Mouse (Mus musculus) heart, postnatal 0 days (tissue): ENCODE measurements around the gene Olfr1123. TPM values are rescaled to one million over a fixed set of nuclear protein-coding genes. Genes with fewer than 3 reads are reported as not detected.
"Not testable (repeated sequence)": the region's sequence is repeated elsewhere in the genome, so short reads cannot be mapped to it uniquely, and the experiment has no call there.

Experiments used
- ATAC-seq: fragments of 200-750 bp; cut with Nextera tagmentation; 2 replicates; pipeline ENCODE4 v1.8.0; 2017; ENCODE audit warnings: low read depth, moderate number of reproducible peaks, moderate library complexity; ENCODE audit not compliant: insufficient read depth
- DNase-seq: peaks from one replicate; pipeline ENCODE4 v3.0.0-alpha.2; 2016; ENCODE audit warnings: low spot score
- H3K27ac ChIP-seq: fragments of 300-500 bp; sonication (generic); 2 replicates; pipeline ENCODE4 v1.5.1; 2014; ENCODE audit warnings: low read depth, mild to moderate bottlenecking
- H3K27me3 ChIP-seq: fragments of 300-500 bp; sonication (generic); 2 replicates; pipeline ENCODE4 v1.6.1; 2014; ENCODE audit warnings: low read length, mixed read lengths; ENCODE audit not compliant: control insufficient read depth, insufficient read depth
- H3K36me3 ChIP-seq: fragments of 300-500 bp; sonication (generic); replicated peaks from 2 replicates; pipeline ENCODE4 v1.6.1; 2014; ENCODE audit warnings: low read length, mixed read lengths; ENCODE audit not compliant: control insufficient read depth, insufficient read depth
- H3K4me1 ChIP-seq: fragments of 300-500 bp; sonication (generic); 2 replicates; pipeline ENCODE4 v1.6.1; 2014; ENCODE audit warnings: antibody characterized with exemption; ENCODE audit not compliant: control insufficient read depth, insufficient read depth
- H3K4me2 ChIP-seq: fragments of 300-500 bp; sonication (generic); 2 replicates; pipeline ENCODE4 v1.6.1; 2014; ENCODE audit warnings: low read depth, mild to moderate bottlenecking, low read length, moderate library complexity
- H3K4me3 ChIP-seq: fragments of 300-500 bp; sonication (generic); 2 replicates; pipeline ENCODE4 v1.5.1; 2014; ENCODE audit warnings: low read depth, low read length
- H3K9ac ChIP-seq: fragments of 300-500 bp; sonication (generic); replicated peaks from 2 replicates; pipeline ENCODE4 v1.6.1; 2014; ENCODE audit warnings: low read depth, low read length, mixed read lengths
- H3K9me3 ChIP-seq: fragments of 300-500 bp; sonication (generic); replicated peaks from 2 replicates; pipeline ENCODE4 v1.6.1; 2016; ENCODE audit warnings: low read length; ENCODE audit not compliant: control insufficient read depth
- CTCF ChIP-seq: IDR thresholded peaks from 2 replicates; pipeline ENCODE4 v1.5.1; 2016; ENCODE audit warnings: antibody characterized with exemption, control low read depth, low read depth
- EP300 ChIP-seq: IDR thresholded peaks from 2 replicates; pipeline ENCODE4 v1.6.1; 2016; ENCODE audit warnings: antibody characterized with exemption, low read depth
- WGBS: fragments of 180-500 bp; shearing (Covaris S2); extraction: QIAGEN DNeasy Blood & Tissue Kit; methylation state at CpG from one replicate; pipeline ENCODE4 v1.1.7; 2014; 5-methylcytosine and 5-hydroxymethylcytosine counted together
- polyA plus RNA-seq: library from polyadenylated mRNA; unstranded; fragments of >200 nt; fragmentation: Nextera tagmentation; extraction: Ambion mirVana; gene quantifications from 2 replicates; pipeline ENCODE4 v1.2.1, GENCODE M21; 2015
- total RNA-seq: library from RNA; depleted of rRNA; stranded (reverse); fragments of >200 nt; gene quantifications from 2 replicates; pipeline ENCODE4 v1.2.3, GENCODE M21; 2014; ENCODE audit warnings: low replicate concordance; rRNA removed

Gene Olfr1123
- not detected in 2 replicates for total RNA-seq
- polyA plus RNA-seq: not detected in 2 replicates

DNA sequence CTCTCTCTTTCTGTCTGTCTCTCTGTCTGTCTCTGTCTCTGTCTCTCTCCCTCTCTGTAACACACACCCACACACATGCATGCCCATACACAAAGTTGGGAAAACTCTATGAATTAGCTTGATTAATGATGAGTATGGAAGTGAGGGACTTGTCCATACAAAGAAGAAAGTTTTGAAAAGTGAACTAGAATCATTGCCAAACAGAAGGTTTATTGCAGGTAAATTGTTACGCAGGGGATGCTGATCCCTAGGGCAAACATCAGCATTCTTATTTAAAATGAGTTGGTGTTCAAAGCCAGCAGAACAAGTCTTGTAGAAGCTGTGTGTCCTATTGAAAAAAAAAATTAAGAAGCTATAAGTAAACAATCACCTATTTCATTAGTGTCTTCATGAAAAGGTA, at the start of gene Olfr1123:
TSS of gene Olfr1123 (plus strand) at position 301 of the 400 bp plus-strand sequence.
- no peak within 1 kb of the TSS for H3K27ac ChIP-seq
- DNase-seq (no peak), ATAC-seq (no peak)
- H3K27me3 ChIP-seq: no peaks in the 10 kb centered on the region
- H3K4me1 ChIP-seq: no peaks in the 10 kb centered on the region
- H3K9ac ChIP-seq: no peak within 1 kb of the TSS
- no peaks in the 10 kb centered on the region for H3K9me3 ChIP-seq
- WGBS: 80% methylated on average over 1 of the region's 1 CpGs
- no peaks in the 10 kb centered on the region for H3K36me3 ChIP-seq
- no peak within 1 kb of the TSS for H3K4me3 ChIP-seq
- H3K4me2 ChIP-seq: no peak within 1 kb of the TSS
- TF ChIP-seq EP300 (no peak), CTCF (no peak)

DNA sequence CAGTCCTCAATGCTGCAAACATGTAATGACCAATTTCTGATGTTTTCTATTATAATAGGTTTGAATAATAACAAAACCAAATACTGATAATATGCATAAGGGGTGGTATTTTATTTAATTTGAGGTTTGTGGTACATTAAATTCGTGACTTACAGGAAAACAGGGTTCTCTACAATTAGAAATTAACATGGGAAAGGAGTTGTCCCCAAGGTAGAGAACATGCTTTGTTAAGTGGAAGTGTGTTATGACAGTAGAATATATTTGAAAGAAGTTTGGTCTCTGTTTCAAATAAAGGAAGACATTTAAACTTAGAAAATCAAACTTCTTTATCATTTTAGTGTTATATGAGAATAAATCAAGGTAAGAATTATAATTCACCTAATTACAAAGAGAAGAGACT, 46.8 kb upstream of the Olfr1123 start, which contains the start of gene Olfr1121:
TSS of gene Olfr1121 (plus strand) at position 301 of the 400 bp plus-strand sequence.
- no peak within 1 kb of the TSS for H3K4me3 ChIP-seq
- H3K9ac ChIP-seq: no peak within 1 kb of the TSS
- H3K27ac ChIP-seq: no peak within 1 kb of the TSS
- no peaks in the 10 kb centered on the region for H3K4me1 ChIP-seq
- no peak within 1 kb of the TSS for H3K4me2 ChIP-seq
- no peaks in the 10 kb centered on the region for H3K27me3 ChIP-seq
- 20% methylated on average over 1 of the region's 1 CpGs for WGBS
- TF ChIP-seq CTCF (no peak), EP300 (no peak)
- ATAC-seq: no peak
- no peaks in the 10 kb centered on the region for H3K9me3 ChIP-seq
- H3K36me3 ChIP-seq: no peaks in the 10 kb centered on the region
- DNase-seq: no peak

- H3K36me3 ChIP-seq: no peaks in the 10 kb centered on the region
- TF ChIP-seq EP300 (no peak), CTCF (no peak)
- no peak overlapping the region for H3K4me2 ChIP-seq
- no peak overlapping the region for H3K27ac ChIP-seq
- ATAC-seq: no peak
- no peak for DNase-seq
- H3K4me1 ChIP-seq: no peaks in the 10 kb centered on the region
- 76% methylated on average over 4 of the region's 4 CpGs for WGBS
- H3K9ac ChIP-seq: no peak overlapping the region
- H3K27me3 ChIP-seq: no peaks in the 10 kb centered on the region
- no peak overlapping the region for H3K4me3 ChIP-seq
- no peaks in the 10 kb centered on the region for H3K9me3 ChIP-seq
These were observed 44.7 kb upstream of the Olfr1123 start for GRCm38 (mm10) chr2:87371726-87372125.

GRCm38 (mm10) chr2:87383935-87384334, 32.5 kb upstream of the Olfr1123 start:
- 13% methylated on average over 2 of the region's 2 CpGs for WGBS
- TF ChIP-seq CTCF (no peak), EP300 (no peak)
- H3K27ac ChIP-seq: no peak overlapping the region

DNA sequence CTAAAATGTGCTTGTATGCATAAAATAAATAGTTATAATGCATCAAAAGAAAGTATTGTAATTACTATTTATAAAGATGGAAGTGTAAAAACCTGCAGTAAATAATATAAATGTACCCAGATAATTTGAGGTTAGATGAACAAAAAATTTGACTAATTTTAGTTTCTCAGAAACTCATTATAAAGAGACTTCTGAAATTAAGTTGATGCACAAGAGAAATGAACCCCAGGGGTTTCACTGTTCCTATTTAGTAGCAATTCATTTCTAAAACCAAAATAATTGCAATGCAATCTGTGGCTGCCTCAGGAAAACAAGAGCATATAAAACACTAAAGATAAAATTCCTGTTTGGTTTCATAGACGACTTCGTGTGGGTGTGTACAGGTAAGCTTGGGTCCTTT, 30.9 kb upstream of the Olfr1123 start, which contains the start of gene Olfr1122:
TSS of gene Olfr1122 (plus strand) at position 301 of the 400 bp plus-strand sequence.
- DNase-seq (no peak), ATAC-seq (no peak)
- Histone ChIP-seq H3K9me3 (no peaks in the 10 kb centered on the region), H3K36me3 (no peaks in the 10 kb centered on the region), H3K27ac (no peak within 1 kb of the TSS), H3K4me1 (no peaks in the 10 kb centered on the region), H3K27me3 (no peaks in the 10 kb centered on the region), H3K4me2 (no peak within 1 kb of the TSS), H3K4me3 (no peak within 1 kb of the TSS), H3K9ac (no peak within 1 kb of the TSS)
- 63% methylated on average over 2 of the region's 2 CpGs for WGBS
- TF ChIP-seq EP300 (no peak), CTCF (no peak)

More at GRCm38 (mm10) chr2:87383935-87384334, 32.5 kb upstream of the Olfr1123 start:
- Histone ChIP-seq H3K4me1 (no peaks in the 10 kb centered on the region), H3K27me3 (no peaks in the 10 kb centered on the region), H3K36me3 (no peaks in the 10 kb centered on the region), H3K4me3 (no peak overlapping the region), H3K4me2 (no peak overlapping the region), H3K9me3 (no peaks in the 10 kb centered on the region), H3K9ac (no peak overlapping the region)
- ATAC-seq: peak; percentile 73; the same call in 1 of the 2 replicates
- peak; percentile 9 for DNase-seq

DNA sequence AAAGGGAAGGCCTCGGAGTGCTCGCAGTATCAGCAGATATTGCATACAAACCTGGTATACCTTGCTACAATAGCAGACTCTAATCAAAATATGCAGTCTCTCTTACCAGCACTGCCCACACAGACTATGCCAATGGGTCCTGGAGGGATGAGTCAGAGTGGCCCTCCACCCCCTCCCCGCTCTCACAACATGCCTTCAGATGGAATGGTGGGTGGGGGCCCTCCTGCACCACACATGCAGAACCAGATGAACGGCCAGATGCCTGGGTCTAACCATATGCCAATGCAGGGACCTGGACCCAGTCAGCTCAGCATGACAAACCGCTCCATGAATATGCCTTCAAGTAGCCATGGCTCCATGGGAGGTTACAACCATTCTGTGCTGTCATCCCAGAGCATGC, 22.8 kb upstream of the Olfr1123 start:
- not testable (repeated sequence) for H3K9me3 ChIP-seq, ATAC-seq, H3K4me3 ChIP-seq, H3K27ac ChIP-seq, H3K27me3 ChIP-seq, H3K9ac ChIP-seq, DNase-seq, H3K4me2 ChIP-seq, H3K4me1 ChIP-seq, H3K36me3 ChIP-seq
- WGBS: 84% methylated on average over 5 of the region's 5 CpGs
